Mouse (Mus musculus) forebrain, postnatal 0 days (tissue): ENCODE data around the gene Cttnbp2. TPM values are rescaled to one million over a fixed set of nuclear protein-coding genes. Genes with fewer than 3 reads are reported as not detected.

Experiments
- ATAC-seq: fragments of 200-750 bp; cut with Nextera tagmentation; 2 replicates; pipeline ENCODE4 v1.8.0; 2017; ENCODE audit warnings: mild to moderate bottlenecking, moderate library complexity
- DNase-seq: peaks from one replicate; pipeline ENCODE4 v3.0.0-alpha.2; 2015
- H3K27ac ChIP-seq: fragments of 300-500 bp; sonication (generic); 2 replicates; pipeline ENCODE4 v1.5.1; 2014; ENCODE audit warnings: low read depth, mild to moderate bottlenecking, antibody characterized with exemption, low read length, moderate library complexity, mixed read lengths
- H3K27me3 ChIP-seq: fragments of 300-500 bp; sonication (generic); 2 replicates; pipeline ENCODE4 v1.6.1; 2014; ENCODE audit warnings: mild to moderate bottlenecking, low read length, mixed read lengths; ENCODE audit not compliant: insufficient read depth
- H3K36me3 ChIP-seq: fragments of 300-500 bp; sonication (generic); 2 replicates; pipeline ENCODE4 v1.6.1; 2014; ENCODE audit warnings: mild to moderate bottlenecking, moderate library complexity; ENCODE audit not compliant: insufficient read depth
- H3K4me1 ChIP-seq: fragments of 300-500 bp; sonication (generic); 2 replicates; pipeline ENCODE4 v1.6.1; 2014; ENCODE audit warnings: antibody characterized with exemption; ENCODE audit not compliant: insufficient read depth
- H3K4me2 ChIP-seq: fragments of 300-500 bp; sonication (generic); 2 replicates; pipeline ENCODE4 v1.6.1; 2014; ENCODE audit warnings: low read depth, mild to moderate bottlenecking, moderate library complexity
- H3K4me3 ChIP-seq: fragments of 300-500 bp; sonication (generic); 2 replicates; pipeline ENCODE4 v1.5.1; 2014; ENCODE audit warnings: low read depth, low read length, mixed read lengths
- H3K9ac ChIP-seq: fragments of 300-500 bp; sonication (generic); 2 replicates; pipeline ENCODE4 v1.6.1; 2014; ENCODE audit warnings: mild to moderate bottlenecking
- H3K9me3 ChIP-seq: fragments of 300-500 bp; sonication (generic); 2 replicates; pipeline ENCODE4 v1.6.1; 2016; ENCODE audit warnings: low read length
- CTCF ChIP-seq: sonication (generic); IDR thresholded peaks from 2 replicates; pipeline ENCODE4 v1.5.1; 2016; ENCODE audit warnings: antibody characterized with exemption, control low read depth, low read depth
- WGBS: fragments of 180-500 bp; shearing (Covaris S2); extraction: QIAGEN DNeasy Blood & Tissue Kit; methylation state at CpG from one replicate; pipeline ENCODE4 v1.1.7; 2014; 5-methylcytosine and 5-hydroxymethylcytosine counted together
- polyA plus RNA-seq: library from polyadenylated mRNA; unstranded; fragments of >200 nt; fragmentation: Nextera tagmentation; extraction: Ambion mirVana; gene quantifications from 2 replicates; pipeline ENCODE4 v1.2.1, GENCODE M21; 2015
- total RNA-seq: library from RNA; depleted of rRNA; stranded (reverse); fragments of >200 nt; gene quantifications from 2 replicates; pipeline ENCODE4 v1.2.3, GENCODE M21; 2014; rRNA removed

Cttnbp2 gene
- 45.6 and 49.7 TPM in 2 replicates for total RNA-seq
- polyA plus RNA-seq = 24.2 and 43.5 TPM in 2 replicates

- Histone ChIP-seq H3K4me2 (peak within 1 kb of the TSS; percentile 64), H3K4me3 (peak within 1 kb of the TSS; percentile 64), H3K27ac (peak within 1 kb of the TSS; percentile 92), H3K9ac (peak within 1 kb of the TSS; percentile 99), H3K36me3 (no peaks in the 10 kb centered on the region), H3K27me3 (no peaks in the 10 kb centered on the region), H3K9me3 (0 out of 2 replicates have a peak, but pooled peaks cover 2% of the 10 kb centered on the region), H3K4me1 (peaks cover 2% of the 10 kb centered on the region)
- ATAC-seq (peak; percentile 92), DNase-seq (peak; percentile 88)
- TF ChIP-seq CTCF = no peak
- WGBS = under 1% methylated on average over 67 of the region's 70 CpGs
Measured at GRCm38 (mm10) chr6:18514480-18515352, at the start of gene Cttnbp2. TSS of gene Cttnbp2 (minus strand) at chr6:18514843.

GRCm38 (mm10) chr6:18559019-18559418 is 44.4 kb upstream of the Cttnbp2 start:
- H3K4me2 ChIP-seq = no peak overlapping the region
- H3K9ac ChIP-seq = no peak overlapping the region
- ATAC-seq = no peak
- WGBS = 94% methylated on average over 1 of the region's 1 CpGs
- no peak for TF ChIP-seq CTCF
- no peaks in the 10 kb centered on the region for H3K9me3 ChIP-seq
- no peaks in the 10 kb centered on the region for H3K36me3 ChIP-seq
- DNase-seq = no peak
- no peak overlapping the region for H3K27ac ChIP-seq
- H3K4me1 ChIP-seq = no peaks in the 10 kb centered on the region
- H3K4me3 ChIP-seq = no peak overlapping the region
- H3K27me3 ChIP-seq = no peaks in the 10 kb centered on the region

GRCm38 (mm10) chr6:18547516-18548465 is 33.1 kb upstream of the Cttnbp2 start:
- H3K4me2 ChIP-seq = peak overlapping the region; percentile 21; the same call in 1 of the 2 replicates
- no peak overlapping the region for H3K4me3 ChIP-seq
- H3K27ac ChIP-seq = no peak overlapping the region
- TF ChIP-seq CTCF = no peak
- H3K36me3 ChIP-seq = no peaks in the 10 kb centered on the region
- peak; percentile 38 for ATAC-seq
- H3K9ac ChIP-seq = no peak overlapping the region
- H3K27me3 ChIP-seq = no peaks in the 10 kb centered on the region
- H3K4me1 ChIP-seq = 0 out of 2 replicates have a peak, but pooled peaks cover 3% of the 10 kb centered on the region
- WGBS = 58% methylated on average over 24 of the region's 24 CpGs
- DNase-seq = no peak
- no peaks in the 10 kb centered on the region for H3K9me3 ChIP-seq

GRCm38 (mm10) chr6:18543878-18544277 is 29.2 kb upstream of the Cttnbp2 start:
- Histone ChIP-seq H3K4me2 (no peak overlapping the region), H3K9ac (no peak overlapping the region), H3K27ac (no peak overlapping the region), H3K27me3 (no peaks in the 10 kb centered on the region), H3K9me3 (no peaks in the 10 kb centered on the region), H3K36me3 (no peaks in the 10 kb centered on the region), H3K4me3 (no peak overlapping the region), H3K4me1 (0 out of 2 replicates have a peak, but pooled peaks cover 3% of the 10 kb centered on the region)
- ATAC-seq (no peak), DNase-seq (no peak)
- TF ChIP-seq CTCF = no peak
- WGBS = 73% methylated on average over 2 of the region's 2 CpGs

- Histone ChIP-seq H3K9ac (no peak overlapping the region), H3K27ac (no peak overlapping the region), H3K9me3 (no peaks in the 10 kb centered on the region), H3K36me3 (no peaks in the 10 kb centered on the region), H3K4me2 (no peak overlapping the region), H3K4me3 (no peak overlapping the region), H3K4me1 (no peaks in the 10 kb centered on the region), H3K27me3 (no peaks in the 10 kb centered on the region)
- ATAC-seq = no peak
- DNase-seq = no peak
- no peak for TF ChIP-seq CTCF
- 63% methylated on average over 4 of the region's 4 CpGs for WGBS
Measured at GRCm38 (mm10) chr6:18540396-18540795, 25.8 kb upstream of the Cttnbp2 start.

- TF ChIP-seq CTCF = no peak
- no peaks in the 10 kb centered on the region for H3K4me1 ChIP-seq
- ATAC-seq = no peak
- H3K4me2 ChIP-seq = no peak overlapping the region
- H3K9me3 ChIP-seq = no peaks in the 10 kb centered on the region
- no peak overlapping the region for H3K9ac ChIP-seq
- no peak for DNase-seq
- H3K4me3 ChIP-seq = no peak overlapping the region
- WGBS = 86% methylated on average over 3 of the region's 3 CpGs
- no peaks in the 10 kb centered on the region for H3K36me3 ChIP-seq
- H3K27ac ChIP-seq = no peak overlapping the region
- H3K27me3 ChIP-seq = no peaks in the 10 kb centered on the region
Measured at GRCm38 (mm10) chr6:18530394-18530793, 15.8 kb upstream of the Cttnbp2 start.
